Mouse (Mus musculus) testis, postnatal 14 days (tissue): ENCODE data around the gene Fam83d.
A peak's percentile ranks its signal among the peaks of the same experiment; 100 is the strongest.
"Not testable (repeated sequence)": the region's sequence is repeated elsewhere in the genome, so short reads cannot be mapped to it uniquely, and the experiment has no call there.

Experiments
- DNase-seq: peaks from one replicate; pipeline ENCODE4 v3.0.0; 2021; ENCODE audit warnings: low spot score

Fam83d gene

GRCm38 (mm10) chr2:158767742-158768339 lies at the start of gene Fam83d:
Gene Fam83d (plus strand): TSS chr2:158768093.
- DNase-seq = peak; percentile 96

GRCm38 (mm10) chr2:158718816-158719549 lies 48.9 kb upstream of the Fam83d start:
- DNase-seq = no peak

GRCm38 (mm10) chr2:158720715-158721370 lies 47.0 kb upstream of the Fam83d start:
- no peak for DNase-seq

DNA sequence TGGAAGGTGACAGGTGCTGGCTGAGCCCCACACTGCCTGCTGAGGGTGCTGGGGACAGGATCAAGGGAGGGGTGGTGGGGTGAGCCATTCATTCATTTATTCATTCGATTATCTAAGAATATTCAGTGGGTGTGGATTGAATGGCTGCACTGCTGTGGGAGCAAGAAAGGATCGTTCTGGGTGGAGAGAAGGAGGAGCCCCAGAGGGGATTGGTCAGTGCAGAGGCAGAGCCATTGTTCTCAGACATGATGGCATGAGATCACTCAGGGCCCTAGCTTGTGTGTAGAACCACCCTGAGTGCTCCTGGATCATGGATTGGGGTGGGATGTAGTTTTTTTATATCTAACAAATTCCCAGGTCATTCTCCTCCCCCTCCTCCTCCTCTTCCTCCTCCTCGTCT lies 46.4 kb upstream of the Fam83d start:
- DNase-seq = no peak

GRCm38 (mm10) chr2:158722135-158722534 lies 45.8 kb upstream of the Fam83d start:
- DNase-seq = no peak

- no peak for DNase-seq
Observed at GRCm38 (mm10) chr2:158722991-158723551, 44.8 kb upstream of the Fam83d start.

- no peak for DNase-seq
Observed at GRCm38 (mm10) chr2:158723806-158724205, 44.1 kb upstream of the Fam83d start.

- DNase-seq = no peak
Observed at GRCm38 (mm10) chr2:158726252-158726651, 41.6 kb upstream of the Fam83d start.

GRCm38 (mm10) chr2:158728061-158728815 lies 39.7 kb upstream of the Fam83d start:
- no peak for DNase-seq

- DNase-seq = no peak
Observed at GRCm38 (mm10) chr2:158730896-158731295, 37.0 kb upstream of the Fam83d start.

GRCm38 (mm10) chr2:158732521-158732920 lies 35.4 kb upstream of the Fam83d start:
- no peak for DNase-seq

DNA sequence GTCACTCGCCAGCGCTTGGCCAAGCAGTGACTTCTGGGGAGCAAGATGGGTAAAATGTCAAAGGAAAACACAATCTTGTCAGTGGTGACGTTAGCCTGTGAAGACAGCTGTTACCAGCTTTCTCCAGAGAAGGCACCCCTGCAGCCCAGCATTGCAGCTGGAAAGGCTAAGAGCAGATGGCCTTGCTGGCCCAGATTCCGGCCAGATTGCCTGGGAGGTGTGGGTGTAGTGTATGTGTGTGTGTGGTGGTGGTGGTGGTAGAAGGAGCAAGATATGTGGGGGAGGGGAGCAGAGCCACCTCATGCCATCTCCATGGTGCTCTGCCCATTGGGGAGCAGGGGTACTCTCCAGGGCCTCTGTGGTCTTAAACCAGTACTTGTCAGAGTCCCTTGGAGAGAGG lies 34.8 kb upstream of the Fam83d start:
- no peak for DNase-seq

- DNase-seq = no peak
Observed at GRCm38 (mm10) chr2:158733914-158734313, 34.0 kb upstream of the Fam83d start.

GRCm38 (mm10) chr2:158734500-158735152 lies 33.3 kb upstream of the Fam83d start:
- DNase-seq = no peak

DNA sequence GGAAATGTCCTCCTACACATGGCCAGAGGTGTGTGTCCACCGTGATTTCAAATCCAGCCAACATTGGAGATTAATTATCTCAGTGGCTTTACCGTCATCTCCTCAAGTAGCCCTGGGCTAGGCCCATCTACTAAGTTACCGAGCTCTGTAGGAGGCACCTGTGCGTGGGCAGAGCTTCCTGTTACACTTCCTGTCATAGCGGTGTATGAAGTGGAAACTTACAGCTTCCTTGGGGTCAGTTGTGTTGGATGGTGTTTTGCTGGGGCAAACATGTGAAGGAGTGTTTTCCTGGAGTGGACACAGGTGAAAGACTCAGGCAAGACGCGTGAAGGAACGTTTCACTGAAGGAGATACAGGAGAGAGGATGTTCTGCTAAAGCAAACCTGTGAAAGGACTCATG lies 32.6 kb upstream of the Fam83d start:
- DNase-seq = no peak

GRCm38 (mm10) chr2:158736247-158736646 lies 31.6 kb upstream of the Fam83d start:
- DNase-seq = not testable (repeated sequence)

DNA sequence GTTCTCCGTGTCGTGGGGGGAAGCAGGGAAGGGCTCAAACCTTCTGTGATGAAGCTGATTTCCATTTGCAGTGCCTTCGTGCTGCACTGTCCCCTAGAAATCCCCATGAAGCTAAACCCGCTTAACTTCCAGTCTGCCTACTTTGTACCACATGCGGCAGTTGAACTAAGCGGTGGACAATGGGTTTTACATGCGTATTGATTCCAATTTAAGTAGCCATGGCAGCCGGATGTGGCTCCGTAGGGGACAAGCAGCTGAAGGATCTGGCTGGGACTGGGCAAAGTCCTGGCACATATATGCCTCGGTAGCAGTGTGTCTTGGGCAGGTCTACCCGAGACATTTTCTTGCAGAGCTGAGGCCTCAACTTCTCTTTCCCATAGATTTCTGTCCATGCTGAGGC lies 29.3 kb upstream of the Fam83d start:
- DNase-seq = no peak

GRCm38 (mm10) chr2:158739113-158739512 lies 28.8 kb upstream of the Fam83d start:
- DNase-seq = no peak

GRCm38 (mm10) chr2:158741011-158741501 lies 26.8 kb upstream of the Fam83d start:
- peak; percentile 53 for DNase-seq

- no peak for DNase-seq
Observed at GRCm38 (mm10) chr2:158742431-158742830, 25.5 kb upstream of the Fam83d start.

DNA sequence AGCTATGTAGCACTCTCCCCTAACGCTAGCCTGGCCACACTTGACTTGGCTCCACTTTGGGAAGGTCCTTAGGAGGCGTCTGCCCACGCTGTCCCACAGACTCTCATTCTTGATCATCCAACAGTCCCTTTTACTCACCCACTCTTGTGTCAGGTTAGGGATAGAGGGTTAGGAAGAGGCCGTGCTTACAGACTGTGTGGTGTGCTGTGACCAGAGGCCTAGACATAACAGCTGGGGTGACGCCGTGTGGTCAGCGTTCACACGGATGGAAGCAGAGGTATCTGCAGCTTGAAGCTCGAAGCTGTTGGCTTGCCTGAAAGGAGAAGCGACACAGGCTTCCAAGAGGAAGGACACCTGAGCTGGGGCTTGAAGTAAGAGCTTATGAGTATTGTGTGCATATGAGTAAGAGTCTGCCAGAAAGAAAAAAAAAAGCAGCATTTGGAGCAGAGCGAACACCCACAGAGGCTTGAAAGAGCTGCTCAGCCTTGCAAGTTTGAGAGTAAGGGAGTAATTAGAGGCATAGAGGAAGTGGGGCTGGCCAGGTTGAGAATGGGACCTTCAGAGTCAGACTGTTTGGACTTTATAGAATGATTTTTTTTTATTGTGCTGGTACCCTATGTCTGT lies 24.3 kb upstream of the Fam83d start:
- DNase-seq = no peak
